13 mouse cellular contexts compared by ENCODE assay signal in genomic region chr2:38585379-38585736, GRCm38 (mm10). TPM values are rescaled to one million over a fixed set of nuclear protein-coding genes. Genes with fewer than 3 reads are reported as not detected.
DNase-seq lines count a peak whose midpoint lies in the region; ATAC-seq and TF ChIP-seq lines count a peak whose summit lies in the region.
"Had no signal": no experiment of that assay in that cellular context is flagged by ENCODE, and none has a peak within 500 bp of the region (broad histone marks: within the 10 kb centered on the region; RNA-seq: fewer than 3 reads in every experiment).

No protein-coding gene starts in this region.

- H3K9me3 ChIP-seq in intestine, embryonic 14.5 days (ENCODE audit: control insufficient read depth, low read length), result no peaks in the 10 kb centered on the region
- no peaks in the 10 kb centered on the region for H3K9me3 ChIP-seq in intestine, postnatal 0 days (ENCODE audit: control insufficient read depth)
- H3K9me3 ChIP-seq in liver, embryonic 13.5 days (replicated peaks), result no peaks in the 10 kb centered on the region
- H3K9me3 ChIP-seq in heart, embryonic 12.5 days (replicated peaks), result no peaks in the 10 kb centered on the region
- H3K9me3 ChIP-seq: stomach, embryonic 15.5 days had no signal

- DNase-seq in intestine, embryonic 14.5 days (ENCODE audit: low spot score), result no peak
- peak; percentile 16 for DNase-seq in kidney, adult 18-20 months
- DNase-seq in liver, embryonic 13.5 days, result no peak
- DNase-seq in retina, postnatal 1 day, result peak; percentile 27
- DNase-seq in testis, postnatal 14 days (ENCODE audit: low spot score), result no peak
- no peak for DNase-seq in right cerebral cortex, adult 18-20 months
- DNase-seq: cerebellum, adult 9-10 months; gastrocnemius, adult 2 months; heart, postnatal 4 days; lung, adult 2 months had no signal

- H3K4me1 ChIP-seq in intestine, embryonic 14.5 days (replicated peaks; ENCODE audit: control insufficient read depth, insufficient read depth, low read length), result no peaks in the 10 kb centered on the region
- H3K4me1 ChIP-seq in intestine, postnatal 0 days (replicated peaks; ENCODE audit: control insufficient read depth, insufficient read depth, low read length), result no peaks in the 10 kb centered on the region
- 0 out of 2 replicates have a peak, but pooled peaks cover 10% of the 10 kb centered on the region for H3K4me1 ChIP-seq in liver, embryonic 13.5 days (replicated peaks)
- H3K4me1 ChIP-seq in heart, embryonic 12.5 days (replicated peaks), result peaks cover 27% of the 10 kb centered on the region
- H3K4me1 ChIP-seq: stomach, embryonic 15.5 days had no signal

- no peak overlapping the region for H3K4me3 ChIP-seq in intestine, embryonic 14.5 days (ENCODE audit: low read depth, low read length)
- H3K4me3 ChIP-seq in intestine, postnatal 0 days (ENCODE audit: low read depth, low read length), result no peak overlapping the region
- H3K4me3 ChIP-seq in liver, embryonic 13.5 days (replicated peaks), result no peak overlapping the region
- H3K4me3 ChIP-seq in heart, embryonic 12.5 days, result no peak overlapping the region
- H3K4me3 ChIP-seq: gastrocnemius, adult 2 months; stomach, embryonic 15.5 days had no signal

- TF ChIP-seq CTCF in intestine, postnatal 0 days (IDR thresholded peaks at IDR 0.05; ENCODE audit: low read depth), result no peak

- peaks cover 88% of the 10 kb centered on the region for H3K36me3 ChIP-seq in intestine, embryonic 14.5 days (ENCODE audit: control insufficient read depth, insufficient read depth, low read length)
- H3K36me3 ChIP-seq in intestine, postnatal 0 days (ENCODE audit: control insufficient read depth, insufficient read depth), result peaks cover 69% of the 10 kb centered on the region
- H3K36me3 ChIP-seq in liver, embryonic 13.5 days, result peaks cover 66% of the 10 kb centered on the region
- H3K36me3 ChIP-seq in heart, embryonic 12.5 days, result peaks cover 74% of the 10 kb centered on the region

- H3K27ac ChIP-seq in intestine, embryonic 14.5 days (ENCODE audit: low read depth), result no peak overlapping the region
- H3K27ac ChIP-seq in intestine, postnatal 0 days (ENCODE audit: low read depth, low read length), result no peak overlapping the region
- no peak overlapping the region for H3K27ac ChIP-seq in liver, embryonic 13.5 days
- no peak overlapping the region for H3K27ac ChIP-seq in heart, embryonic 12.5 days (ENCODE audit: poor library complexity, severe bottlenecking)
- H3K27ac ChIP-seq: gastrocnemius, adult 2 months; stomach, embryonic 15.5 days had no signal

- H3K27me3 ChIP-seq in intestine, embryonic 14.5 days (replicated peaks; ENCODE audit: control insufficient read depth, insufficient read depth, low read length), result no peaks in the 10 kb centered on the region
- no peaks in the 10 kb centered on the region for H3K27me3 ChIP-seq in intestine, postnatal 0 days (replicated peaks; ENCODE audit: control insufficient read depth, insufficient read depth, low read length)
- H3K27me3 ChIP-seq in liver, embryonic 13.5 days, result no peaks in the 10 kb centered on the region
- H3K27me3 ChIP-seq in heart, embryonic 12.5 days (replicated peaks), result no peaks in the 10 kb centered on the region
- H3K27me3 ChIP-seq: stomach, embryonic 15.5 days had no signal

- no peak overlapping the region for H3K9ac ChIP-seq in intestine, embryonic 14.5 days (ENCODE audit: low read length)
- no peak overlapping the region for H3K9ac ChIP-seq in intestine, postnatal 0 days (ENCODE audit: low read depth, low read length)
- no peak overlapping the region for H3K9ac ChIP-seq in liver, embryonic 13.5 days
- H3K9ac ChIP-seq in heart, embryonic 12.5 days, result no peak overlapping the region
- H3K9ac ChIP-seq: stomach, embryonic 15.5 days had no signal

- 0 out of 2 replicates have a peak, but pooled peaks have one; percentile 17 for ATAC-seq in intestine, embryonic 14.5 days (replicated peaks; ENCODE audit: low FRiP score, low TSS enrichment, low read depth)
- no peak for ATAC-seq in intestine, postnatal 0 days
- ATAC-seq in liver, embryonic 13.5 days (ENCODE audit: low read depth), result peak; percentile 61
- ATAC-seq in heart, embryonic 12.5 days (ENCODE audit: insufficient number of reproducible peaks, low FRiP score), result no peak

- H3K4me2 ChIP-seq in intestine, embryonic 14.5 days (ENCODE audit: low read length), result no peak overlapping the region
- H3K4me2 ChIP-seq in intestine, postnatal 0 days (replicated peaks; ENCODE audit: low read depth), result no peak overlapping the region
- no peak overlapping the region for H3K4me2 ChIP-seq in liver, embryonic 13.5 days
- H3K4me2 ChIP-seq in heart, embryonic 12.5 days, result no peak overlapping the region
- H3K4me2 ChIP-seq: stomach, embryonic 15.5 days had no signal

- WGBS in intestine, embryonic 14.5 days, result 45% methylated on average over 5 of the region's 5 CpGs
- WGBS in intestine, postnatal 0 days, result 44% methylated on average over 5 of the region's 5 CpGs
- WGBS in liver, embryonic 13.5 days (ENCODE audit: insufficient replicate concordance), result 75% methylated on average over 5 of the region's 5 CpGs
- 57% methylated on average over 5 of the region's 5 CpGs for WGBS in heart, embryonic 12.5 days

RNA-seq across cellular contexts. Expression of gene Psmb7, which starts 58.5 kb away (rescaled TPM):
- polyA plus RNA-seq in intestine, embryonic 14.5 days (2014; fragmentation: Nextera tagmentation; extraction: Ambion mirVana), result 247 and 252 TPM in 2 replicates
- 134 and 148 TPM in 2 replicates for polyA plus RNA-seq in intestine, postnatal 0 days (2015; fragmentation: Nextera tagmentation; extraction: Ambion mirVana)
- 213 and 227 TPM in 2 replicates for polyA plus RNA-seq in liver, embryonic 13.5 days (2015; fragmentation: Nextera tagmentation; extraction: Ambion mirVana)
- 211 and 213 TPM in 2 replicates for polyA plus RNA-seq in heart, embryonic 12.5 days (2016; fragmentation: Nextera tagmentation; extraction: Ambion mirVana)

Comparison
In these comparisons a context has a peak if more than half of its experiments do, and no peak if none do; other contexts are left out.
1. ATAC-seq: peak in intestine, embryonic 14.5 days (single experiment) and liver, embryonic 13.5 days (single experiment); none in intestine, postnatal 0 days (single experiment) and heart, embryonic 12.5 days (single experiment).
2. DNase-seq: peak in kidney, adult 18-20 months (single experiment) and retina, postnatal 1 day (single experiment); none in intestine, embryonic 14.5 days (single experiment), liver, embryonic 13.5 days (single experiment), testis, postnatal 14 days (single experiment) and right cerebral cortex, adult 18-20 months (single experiment).